Mouse (Mus musculus) right cerebral cortex, postnatal 4 days (tissue): ENCODE results near the gene Xpa.
"Not testable (repeated sequence)": the region's sequence is repeated elsewhere in the genome, so short reads cannot be mapped to it uniquely, and the experiment has no call there.

Experiments used
- DNase-seq: peaks from one replicate; pipeline ENCODE4 v3.0.0-alpha.2; 2022

The Xpa gene

DNA sequence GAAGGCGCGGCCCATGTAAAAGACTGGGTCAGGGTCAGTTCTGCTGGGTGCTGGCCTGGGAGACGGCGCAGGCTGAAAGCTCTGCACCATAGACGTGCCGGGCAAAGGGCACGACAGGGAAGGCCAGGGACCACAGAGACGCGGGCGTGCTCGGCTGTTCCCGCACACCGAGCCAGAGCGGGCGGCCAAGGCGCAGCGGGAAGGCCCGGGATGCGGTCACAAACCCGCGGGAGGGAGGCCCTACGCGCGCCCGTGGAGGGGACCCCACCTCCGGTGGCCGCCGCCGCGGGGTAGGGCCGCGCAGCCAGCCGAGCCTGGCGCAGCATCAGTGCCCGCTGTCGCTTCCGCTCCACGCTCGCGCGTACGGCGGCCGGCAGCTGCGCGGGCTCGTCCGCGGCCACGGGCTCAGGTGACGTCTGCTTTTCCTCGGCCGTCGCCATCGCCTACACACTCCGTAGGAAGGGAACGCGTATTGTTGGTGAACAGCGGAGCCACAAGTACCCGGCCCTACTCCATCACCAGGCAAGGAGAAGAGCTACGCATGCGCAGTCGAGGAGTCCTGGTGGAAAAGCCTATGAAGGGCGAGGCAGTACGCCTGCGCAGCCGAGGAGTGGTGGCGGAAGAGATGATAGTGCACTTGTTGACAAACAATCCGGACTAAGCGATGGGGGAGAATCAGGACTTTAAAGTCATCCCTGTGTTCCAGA is at the start of gene Xpa:
Xpa (minus strand) TSS at position 531 of the 707 bp plus-strand sequence.
- DNase-seq: peak; percentile 97

DNA sequence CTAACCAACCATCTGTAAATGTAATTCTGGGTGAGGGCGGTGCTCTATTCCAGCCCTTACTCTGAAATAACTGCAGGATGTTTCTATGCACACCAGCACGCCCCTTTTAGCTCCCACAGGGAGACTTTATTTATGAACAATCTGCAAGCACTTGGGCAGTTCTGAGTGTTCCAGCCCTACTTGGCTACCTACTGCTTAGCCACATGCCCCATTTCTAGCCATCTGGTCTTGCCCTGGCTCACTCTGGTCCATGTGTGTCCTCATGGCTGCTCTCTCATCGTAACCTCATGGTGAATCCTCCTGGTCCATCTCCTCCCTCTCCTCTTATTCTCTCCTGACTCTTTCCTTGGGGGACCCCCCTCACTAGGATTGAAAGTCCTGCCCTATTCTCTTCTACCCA is 39.8 kb upstream of the Xpa start:
- DNase-seq: no peak

DNA sequence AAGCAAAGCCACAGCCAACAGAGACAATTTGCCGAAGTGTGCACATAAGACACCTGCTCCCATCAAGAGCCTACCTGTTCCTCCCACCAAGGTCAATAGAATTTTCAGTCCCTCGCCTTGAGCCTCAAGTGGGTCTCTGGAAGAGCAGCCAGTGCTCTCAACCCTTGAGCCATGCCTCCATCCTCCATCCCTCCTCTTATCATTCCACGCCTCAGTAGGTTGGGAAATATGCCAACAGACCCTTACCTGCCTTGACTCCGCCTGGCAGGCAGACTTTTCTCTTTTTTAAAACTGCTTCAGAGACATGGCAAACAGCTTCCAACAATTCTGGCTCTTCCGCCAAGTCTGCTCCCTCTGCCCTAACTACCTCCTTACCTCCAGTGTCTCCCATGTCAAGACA is 38.6 kb upstream of the Xpa start:
- DNase-seq: no peak

DNA sequence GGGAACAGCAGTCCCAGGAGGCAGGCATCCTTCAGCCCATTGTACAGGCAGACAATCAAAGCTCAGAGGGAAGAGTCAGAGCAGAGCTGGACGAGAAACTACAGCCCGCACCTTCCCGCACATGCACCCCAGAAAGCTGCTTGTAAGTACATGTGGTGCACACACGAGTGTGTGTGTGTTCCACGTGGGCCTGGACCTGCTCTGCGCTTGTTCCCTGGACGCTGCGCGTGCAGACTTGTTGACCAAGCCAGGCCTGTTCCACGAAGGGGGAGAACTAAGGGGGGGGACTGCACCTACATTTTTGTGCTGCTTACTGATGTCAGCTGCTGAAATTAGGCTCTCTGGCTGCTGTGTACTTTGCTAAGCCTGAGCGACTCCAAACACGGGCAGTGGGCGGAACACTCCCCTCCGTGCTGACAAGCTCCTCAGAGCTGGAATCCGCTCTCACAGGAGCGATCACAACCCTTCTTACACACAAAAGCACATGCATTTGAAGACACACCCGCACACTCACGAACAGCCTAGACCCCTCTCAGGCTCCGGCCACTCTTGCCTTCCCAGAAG is 30.9 kb upstream of the Xpa start:
- no peak for DNase-seq

DNA sequence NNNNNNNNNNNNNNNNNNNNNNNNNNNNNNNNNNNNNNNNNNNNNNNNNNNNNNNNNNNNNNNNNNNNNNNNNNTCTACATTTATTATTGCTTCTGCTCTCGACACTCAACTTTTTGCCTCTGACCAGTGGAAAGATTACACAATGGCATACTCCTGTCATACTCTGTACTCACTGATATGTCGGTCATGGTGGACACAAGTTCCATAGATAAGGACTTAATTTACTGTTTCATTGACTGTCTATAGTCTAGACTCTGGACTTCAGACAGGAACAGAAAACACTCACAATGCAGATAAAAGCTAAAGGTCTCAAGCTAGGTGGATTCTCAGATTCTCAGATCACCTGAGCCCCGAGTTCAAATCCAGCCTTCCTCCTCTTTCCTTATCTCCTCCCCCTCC is 25.0 kb upstream of the Xpa start:
- no peak for DNase-seq

DNA sequence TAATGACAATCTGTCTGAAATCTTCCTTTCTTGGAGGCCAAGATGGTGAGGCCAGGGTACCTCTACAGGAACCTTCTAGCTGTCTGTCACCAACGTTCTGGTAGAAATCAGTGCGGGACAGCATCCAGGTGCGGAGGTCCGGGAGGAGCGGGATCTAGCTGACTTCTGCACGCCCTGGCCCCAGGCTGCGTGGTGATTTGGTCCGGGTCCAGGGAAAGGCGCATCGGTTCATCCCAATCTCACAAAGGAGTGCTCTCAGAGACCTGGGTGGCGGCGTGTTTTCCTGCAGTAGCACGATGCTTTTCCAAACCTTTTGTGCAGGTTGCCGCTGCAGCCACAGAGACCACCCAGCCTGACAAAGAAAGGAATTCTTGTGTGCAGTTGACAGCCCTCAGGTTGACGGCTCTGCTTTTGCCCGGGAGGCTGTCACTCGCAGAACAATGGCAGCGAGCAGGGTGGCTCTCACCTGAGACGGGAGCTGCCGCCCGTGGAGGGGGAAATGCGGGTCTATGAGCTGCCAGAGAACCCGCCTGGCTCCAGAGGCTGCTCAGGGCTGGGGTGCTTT is 6.5 kb upstream of the Xpa start:
- DNase-seq: peak; percentile 46

DNA sequence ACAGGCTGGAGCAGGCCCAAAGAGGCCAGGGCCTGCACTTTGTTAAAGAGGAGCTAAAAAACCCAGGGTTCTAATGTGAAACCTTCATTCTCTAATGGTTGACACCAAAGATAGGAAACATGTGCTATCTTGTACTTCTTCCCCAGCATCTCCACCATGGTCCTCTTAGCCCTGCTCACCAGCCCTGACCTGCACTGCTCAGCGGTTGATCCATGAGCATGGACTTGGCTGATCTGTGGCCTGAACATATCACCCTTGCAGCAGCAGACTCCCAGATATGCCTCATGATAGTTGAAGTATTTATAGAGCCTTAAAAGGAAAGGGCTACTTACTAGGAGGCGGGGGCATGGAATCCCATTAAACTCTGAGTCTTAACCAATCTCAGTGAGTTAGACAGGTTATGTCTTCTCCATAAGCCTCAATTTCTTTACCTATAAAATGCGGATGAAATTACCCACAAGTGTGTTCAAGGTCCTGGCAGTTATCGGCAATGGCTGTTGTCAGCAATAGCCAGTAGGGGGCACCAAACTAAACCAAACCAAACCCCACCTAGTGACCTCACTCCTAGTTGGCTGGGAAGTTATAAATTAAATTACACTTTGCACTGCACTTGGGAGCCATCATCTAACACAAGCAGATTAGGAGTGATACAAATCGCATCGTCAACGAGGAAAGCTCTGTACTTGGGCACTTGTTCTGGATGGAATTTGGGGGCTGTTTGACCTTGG is 5.9 kb upstream of the Xpa start:
- DNase-seq: peak; percentile 56

DNA sequence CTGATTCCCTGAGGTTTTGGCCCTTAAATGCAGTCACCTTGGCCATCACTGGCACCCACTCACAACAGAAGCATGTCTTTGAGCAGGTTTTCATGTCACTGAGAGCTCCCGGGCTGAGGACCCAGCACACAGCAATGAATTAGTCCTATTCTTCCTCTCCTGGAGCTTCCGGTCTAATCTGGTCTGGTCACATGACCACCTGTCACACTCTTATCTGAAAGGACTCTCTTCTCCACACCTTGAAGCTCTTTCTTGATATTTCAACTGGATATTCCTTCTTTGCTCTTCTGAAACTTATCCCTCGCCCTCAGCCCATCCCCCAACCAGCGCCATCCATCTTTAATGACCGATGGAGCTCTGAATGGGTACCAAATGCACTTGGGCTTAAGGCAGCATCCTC is 2.0 kb upstream of the Xpa start:
- DNase-seq: no peak

DNA sequence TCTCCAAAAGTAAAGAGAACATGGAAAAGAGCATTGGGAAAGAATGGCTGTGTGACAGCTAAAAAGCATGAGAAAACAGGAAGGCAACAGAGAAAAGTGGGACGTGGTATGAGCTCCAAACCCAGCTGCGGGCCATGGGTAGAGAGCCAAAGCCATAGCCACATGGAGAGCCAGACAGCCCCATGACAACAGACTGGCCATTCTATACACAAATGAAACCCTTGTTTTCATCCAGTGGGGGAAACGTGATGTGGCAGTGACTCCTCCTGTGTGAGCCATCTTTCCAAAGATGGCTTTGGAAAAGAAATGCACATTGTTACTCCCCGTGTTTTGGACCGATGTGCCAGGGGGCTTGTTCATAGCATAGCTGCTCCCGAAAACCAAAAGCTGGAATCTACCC is 402 bp upstream of the Xpa start:
- no peak for DNase-seq

DNA sequence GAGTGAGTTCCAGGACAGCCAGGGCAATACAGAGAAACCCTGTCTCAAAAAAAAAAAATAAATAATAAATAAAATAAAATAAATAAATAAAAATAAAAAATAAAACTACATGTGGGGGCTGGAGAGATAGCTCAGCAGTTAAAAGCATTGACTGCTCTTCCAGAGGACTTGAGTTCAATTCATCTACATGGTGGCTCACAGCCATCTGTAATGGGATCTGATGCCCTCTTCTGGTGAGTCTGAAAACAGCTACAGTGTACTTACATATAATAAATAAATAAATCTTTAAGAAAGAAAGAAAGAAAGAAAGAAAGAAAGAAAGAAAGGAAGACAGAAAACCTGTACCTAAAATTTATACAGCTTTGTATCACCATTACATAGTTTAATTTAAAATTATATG is 4.1 kb downstream of the Xpa start:
- not testable (repeated sequence) for DNase-seq

DNA sequence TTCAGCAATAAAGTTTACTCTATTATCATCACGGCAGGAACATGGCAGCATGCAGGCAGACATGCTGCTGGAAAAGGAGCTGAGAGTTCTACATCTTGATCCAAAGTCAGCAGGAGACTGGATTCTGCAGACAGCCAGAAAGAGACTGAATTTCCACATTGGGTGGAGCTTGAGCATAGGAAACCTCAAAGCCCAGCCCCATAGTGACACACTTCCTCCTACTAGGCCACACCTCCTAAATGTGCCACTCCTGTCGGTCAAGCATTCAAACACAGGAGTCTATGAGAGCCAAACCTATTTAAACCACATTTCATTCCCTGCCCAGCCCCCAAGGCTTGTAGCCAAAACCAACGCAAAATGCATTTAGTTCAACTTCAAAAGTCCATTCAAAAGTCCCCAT is 9.6 kb downstream of the Xpa start:
- DNase-seq: no peak

DNA sequence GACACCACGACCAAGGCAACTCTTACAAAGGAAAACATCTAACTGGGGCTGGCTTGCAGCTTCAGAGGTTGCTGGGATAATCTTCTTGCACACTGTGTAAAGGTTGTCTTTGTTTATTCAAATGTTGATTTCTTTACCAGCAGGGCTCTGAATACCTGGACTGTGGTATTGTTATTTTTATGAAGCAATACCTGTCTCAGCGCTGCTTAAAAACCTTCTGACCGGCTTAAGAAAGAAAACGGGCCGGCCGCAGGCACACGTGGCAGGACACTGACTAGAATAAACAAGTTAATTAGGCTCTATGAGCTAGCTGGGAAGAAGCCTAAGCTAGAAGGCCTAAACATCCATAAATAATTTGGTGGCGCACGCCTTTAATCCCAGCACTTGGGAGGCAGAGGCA is 10.2 kb downstream of the Xpa start:
- no peak for DNase-seq

DNA sequence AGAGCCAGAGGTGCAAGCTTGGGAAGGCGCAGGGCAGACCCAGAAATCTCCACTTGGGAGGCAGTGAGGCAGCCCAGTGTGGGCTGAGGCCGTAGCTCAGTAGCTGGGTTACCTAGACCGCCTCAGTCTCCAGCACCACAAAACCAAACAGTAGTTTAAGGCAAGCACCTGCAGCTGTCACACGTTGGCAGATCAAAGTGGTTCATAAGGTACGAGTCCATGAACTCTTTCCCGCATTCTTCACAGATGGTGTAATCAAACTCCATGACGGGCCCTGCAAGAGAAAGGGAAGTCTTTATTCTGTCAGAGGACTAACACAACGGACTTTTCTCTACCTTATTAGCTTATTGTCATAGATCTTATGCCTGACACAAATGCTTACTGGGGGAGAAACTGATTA is 10.7 kb downstream of the Xpa start:
- DNase-seq: no peak

DNA sequence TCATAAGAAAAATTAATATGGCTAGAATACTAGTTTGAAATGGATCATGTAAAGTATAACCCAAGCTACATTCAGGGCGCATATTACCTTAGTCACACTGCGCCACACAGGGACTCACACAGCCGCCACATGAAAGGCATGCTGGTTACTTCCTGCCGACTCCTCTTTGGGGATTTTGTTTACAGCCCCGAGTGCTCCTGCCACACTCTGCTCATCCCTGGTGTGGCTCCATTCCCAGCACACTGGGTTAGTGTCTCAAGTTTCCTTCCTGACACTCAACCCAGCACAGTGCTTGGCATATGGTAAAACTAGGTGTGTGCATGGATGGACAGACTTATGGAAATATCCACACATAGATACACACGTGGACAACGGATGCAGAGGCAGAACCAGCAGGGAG is 13.9 kb downstream of the Xpa start:
- DNase-seq: no peak

DNA sequence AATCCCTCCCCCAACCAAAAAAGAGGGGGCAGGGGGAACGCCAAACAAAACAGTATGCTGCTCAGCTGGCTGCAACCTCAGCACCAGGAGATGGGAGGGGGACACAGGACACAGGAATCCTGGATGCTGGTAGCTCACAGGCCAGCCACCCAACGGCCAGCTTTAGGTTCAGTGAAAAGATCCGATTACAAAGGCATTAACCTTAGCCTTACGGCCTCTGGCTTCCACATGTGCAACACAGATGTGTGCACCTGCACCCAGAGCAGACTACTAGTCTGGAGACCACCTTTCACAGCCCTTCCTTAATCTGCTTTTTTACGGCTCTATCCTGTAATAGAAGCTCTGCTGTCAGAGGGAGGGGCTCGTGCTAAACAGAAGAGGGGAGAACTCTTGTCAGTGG is 14.9 kb downstream of the Xpa start:
- no peak for DNase-seq

DNA sequence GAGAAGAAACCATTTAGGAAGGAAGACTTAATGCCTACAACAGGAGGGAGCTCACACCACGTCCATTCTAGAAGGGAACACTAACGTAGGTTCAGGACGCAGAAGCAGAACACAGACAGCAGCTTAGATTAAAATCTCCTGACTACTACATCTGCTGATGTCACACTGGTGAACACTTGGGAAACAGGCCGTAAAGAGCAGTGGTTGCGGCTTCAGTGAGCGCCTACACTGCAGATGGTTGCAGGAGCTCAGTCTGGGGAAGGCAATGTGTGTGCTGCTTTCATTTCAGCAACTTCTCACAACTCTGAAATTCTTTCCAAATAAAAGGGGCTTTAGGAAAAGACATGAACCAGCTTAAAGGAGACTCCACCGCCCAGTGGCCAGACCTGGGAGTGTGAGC is 18.6 kb downstream of the Xpa start:
- DNase-seq: no peak

DNA sequence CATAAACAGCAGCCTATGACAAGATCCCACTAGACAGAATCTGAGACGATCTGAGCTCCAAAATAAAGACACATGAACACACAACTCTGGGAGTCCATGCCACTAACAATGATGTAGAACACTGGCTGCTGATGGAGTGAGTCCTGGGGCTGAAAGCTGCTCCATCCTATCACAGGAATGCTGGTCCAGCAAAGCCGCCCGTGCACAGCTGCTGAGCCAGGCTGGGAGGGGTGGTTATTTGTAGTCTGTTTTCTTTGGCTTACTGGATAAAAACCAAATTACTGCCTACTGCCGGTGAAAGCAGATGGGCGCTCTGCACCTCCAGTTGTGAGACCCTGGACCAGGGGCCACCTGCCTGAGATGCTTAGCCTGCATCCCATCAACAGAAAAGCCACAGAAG is 19.1 kb downstream of the Xpa start:
- no peak for DNase-seq

DNA sequence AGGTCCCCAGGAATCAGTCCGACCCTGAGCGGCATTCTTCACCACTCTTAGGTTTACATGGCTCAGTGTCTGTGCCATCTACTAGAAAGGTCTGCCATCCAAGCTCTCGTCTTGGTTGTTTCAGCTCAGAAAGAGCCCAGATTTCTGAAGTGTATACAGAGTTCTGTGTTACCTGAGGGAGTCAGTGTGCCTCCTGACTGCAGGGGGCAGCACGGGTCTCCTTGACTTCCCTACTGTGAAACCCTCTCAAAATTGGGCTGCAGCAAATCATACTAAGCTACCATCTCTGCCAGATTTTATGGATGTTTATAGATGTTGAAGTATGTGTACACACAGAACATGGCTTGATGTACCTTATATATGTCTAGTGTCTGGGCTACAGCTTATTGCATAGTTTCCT is 19.8 kb downstream of the Xpa start:
- DNase-seq: no peak

DNA sequence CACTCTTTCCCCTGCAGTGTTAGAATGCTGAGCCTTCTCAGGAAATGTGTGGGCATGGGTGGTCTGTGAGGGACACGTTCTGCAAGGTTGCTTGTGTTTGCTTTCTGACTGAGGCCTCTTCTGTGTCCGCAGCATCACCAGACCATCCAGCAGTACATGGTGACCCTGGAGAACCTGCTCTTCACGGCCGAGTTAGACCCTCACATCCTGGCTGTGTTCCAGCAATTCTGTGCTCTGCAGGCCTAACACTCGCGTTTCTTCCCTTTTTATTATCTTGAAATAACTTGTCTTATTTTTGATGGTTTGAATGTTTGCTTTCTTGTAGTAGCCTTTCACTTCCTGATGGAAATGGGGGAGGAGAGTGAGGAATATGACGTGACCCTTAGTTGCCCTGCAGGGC is 24.4 kb downstream of the Xpa start:
- DNase-seq: no peak

DNA sequence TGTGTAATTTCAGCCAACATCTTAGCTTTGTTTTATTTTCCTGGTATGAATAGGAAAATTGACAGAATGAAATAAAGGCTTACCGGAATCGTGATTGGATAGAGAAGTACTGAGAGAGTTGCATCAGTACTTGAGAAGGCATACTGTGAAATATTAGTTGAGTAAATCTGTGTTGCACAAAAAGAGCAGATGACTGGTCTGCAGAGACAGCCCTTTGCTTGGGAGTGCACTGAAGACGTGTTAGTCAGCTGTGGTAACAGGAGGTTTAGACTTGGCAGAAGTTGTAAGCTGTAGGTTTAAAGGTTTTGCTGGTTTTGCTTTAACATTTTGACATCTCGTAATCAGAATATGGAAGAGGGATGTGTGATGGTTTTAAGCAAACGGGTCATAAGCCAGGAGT is 30.3 kb downstream of the Xpa start:
- DNase-seq: no peak

DNA sequence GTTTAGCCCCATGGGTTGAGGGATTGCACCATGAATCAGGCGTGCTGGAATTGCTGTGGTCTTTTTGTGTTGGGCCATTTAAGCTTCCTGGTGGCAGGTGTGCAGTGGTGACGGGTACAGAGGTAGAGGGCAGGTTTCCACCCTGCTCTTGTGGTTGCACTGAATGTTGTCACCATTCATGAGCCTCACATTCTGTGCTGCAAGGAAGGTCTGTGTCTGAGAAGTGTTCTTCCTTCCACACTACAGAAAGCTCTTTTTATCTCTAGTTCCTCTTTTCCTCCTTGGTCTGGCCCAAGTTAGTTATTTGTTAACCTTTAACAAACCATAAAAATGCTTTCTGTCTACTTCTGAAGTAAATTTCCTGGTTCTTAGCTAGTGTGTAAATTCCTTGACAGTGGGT is 32.1 kb downstream of the Xpa start:
- no peak for DNase-seq

DNA sequence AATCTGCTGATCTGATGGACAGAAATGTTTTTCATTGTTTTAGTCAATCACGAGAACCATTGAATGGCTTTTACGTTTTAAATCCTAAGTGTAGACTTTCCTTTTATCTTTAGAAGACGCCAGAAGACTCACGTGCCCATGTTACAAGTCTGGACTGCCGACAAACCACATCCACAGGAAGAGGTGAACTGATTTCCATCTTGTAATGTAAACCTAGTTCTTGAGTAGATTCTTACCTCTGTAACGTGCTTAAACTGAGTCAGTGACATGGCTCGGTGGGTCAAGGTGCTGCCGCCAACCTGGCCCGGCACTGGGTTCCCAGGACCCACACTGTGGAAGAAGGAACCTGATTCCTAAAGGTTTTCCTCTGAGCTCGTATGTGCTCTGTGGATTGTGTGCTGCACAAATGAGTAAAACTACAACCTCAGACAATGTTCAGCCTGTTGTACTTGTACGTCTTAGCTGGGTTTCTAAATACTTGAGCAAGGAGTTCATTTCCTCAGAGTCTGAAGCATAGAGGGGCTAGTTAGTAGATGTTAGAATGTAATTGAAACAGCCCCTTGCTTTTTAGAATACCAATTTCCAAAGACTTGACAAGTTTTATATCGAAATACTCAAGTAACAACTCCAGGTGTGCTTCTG is 44.1 kb downstream of the Xpa start:
- no peak for DNase-seq

DNA sequence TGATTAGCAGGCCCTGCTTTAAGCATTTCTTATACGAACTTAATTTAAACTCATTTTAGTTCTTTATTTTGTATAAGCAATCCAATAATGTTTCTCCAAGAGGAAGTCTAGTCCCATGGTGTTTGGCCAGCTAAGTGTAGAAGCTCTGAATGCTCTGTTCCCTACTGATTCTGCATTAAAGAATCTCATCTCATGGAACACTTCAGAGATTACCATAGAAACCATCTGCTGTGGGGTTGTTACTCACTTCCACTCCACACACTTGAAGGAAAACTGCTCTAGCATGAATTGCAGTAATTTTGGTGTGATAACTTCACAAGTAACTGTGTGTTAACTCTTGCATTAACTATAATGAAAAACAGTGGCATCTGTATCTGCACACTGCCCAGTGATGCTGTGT is 49.2 kb downstream of the Xpa start:
- no peak for DNase-seq

DNA sequence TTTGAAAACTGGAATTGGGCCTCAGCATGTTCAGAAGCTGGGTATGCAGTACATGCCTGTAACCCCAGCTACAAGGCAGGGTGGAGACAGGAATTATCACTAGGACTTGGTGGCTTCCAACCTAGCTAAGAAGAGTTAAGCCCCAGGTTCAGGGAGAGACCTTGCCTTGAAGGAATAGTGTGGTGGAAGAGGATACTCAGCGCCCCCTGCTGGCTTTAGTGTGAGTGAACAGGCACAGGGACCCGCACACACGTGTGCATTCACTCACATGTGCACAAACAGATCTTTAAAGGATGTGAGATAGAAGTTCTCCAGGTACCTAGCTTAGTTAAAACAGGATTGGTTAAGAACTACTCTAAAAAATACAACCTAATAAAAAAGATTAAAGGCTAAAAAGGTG is 51.8 kb downstream of the Xpa start:
- DNase-seq: peak; percentile 19
